Mouse (Mus musculus) lung, postnatal 14 days (tissue): ENCODE data around the gene Aup1.

Source experiments
- DNase-seq: peaks from one replicate; pipeline ENCODE4 v3.0.0; 2021

The Aup1 gene

GRCm38 (mm10) chr6:83031921-83032590 lies 22.3 kb upstream of the Aup1 start:
- no peak for DNase-seq

GRCm38 (mm10) chr6:83032769-83033191 lies 21.5 kb upstream of the Aup1 start:
- peak; percentile 51 for DNase-seq

DNA sequence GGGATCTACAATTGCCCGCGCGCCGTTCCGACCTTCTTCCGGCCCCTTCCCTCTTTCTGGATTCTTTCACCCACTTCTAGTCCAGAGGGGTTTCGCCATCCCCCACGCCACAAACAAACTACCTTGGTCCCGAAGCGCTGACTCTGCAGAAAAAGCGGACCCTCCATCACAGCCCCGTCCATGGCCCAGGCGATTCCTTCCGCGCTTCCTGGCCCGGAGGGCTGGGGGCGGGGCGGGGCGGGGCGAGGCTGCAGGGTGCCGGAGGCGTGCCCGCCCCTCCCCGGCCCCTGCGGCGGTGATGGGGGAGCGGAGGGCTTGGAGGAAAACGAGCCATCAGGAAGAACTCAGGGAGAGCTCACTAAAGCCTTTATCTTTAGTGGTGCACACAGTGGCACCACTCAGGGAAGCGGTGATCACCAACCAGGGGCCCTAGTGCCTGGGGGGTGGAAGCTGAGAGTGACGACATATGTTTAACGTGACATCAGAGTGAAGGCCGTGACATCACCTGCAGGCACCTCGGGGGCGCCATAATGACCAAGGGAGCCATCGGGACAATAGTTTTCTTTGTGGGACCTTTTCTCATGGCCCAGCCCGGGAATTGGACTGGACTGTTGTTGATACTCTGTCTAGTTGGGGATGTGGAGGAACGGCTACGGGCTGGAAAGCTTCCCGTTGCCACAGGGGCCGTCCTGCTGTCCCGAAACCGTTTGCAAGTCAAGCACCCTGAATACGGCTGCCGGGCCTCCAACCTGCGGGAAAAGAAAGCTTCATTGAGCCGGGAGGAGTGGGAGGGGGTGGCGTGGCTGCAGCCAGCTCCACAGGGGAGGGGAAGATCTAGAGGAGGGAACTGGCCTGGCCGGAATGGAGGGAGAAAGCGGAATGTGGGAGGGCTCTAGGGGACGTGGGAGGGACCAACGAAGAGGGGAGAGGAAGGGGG lies 20.8 kb upstream of the Aup1 start, which contains the start of the genes Dok1 and Loxl3:
Gene Dok1 (minus strand): TSS at position 223 of the 937 bp plus-strand sequence.
Gene Loxl3 (plus strand): TSS at position 925 of the 937 bp plus-strand sequence.
- peak; percentile 76 for DNase-seq

DNA sequence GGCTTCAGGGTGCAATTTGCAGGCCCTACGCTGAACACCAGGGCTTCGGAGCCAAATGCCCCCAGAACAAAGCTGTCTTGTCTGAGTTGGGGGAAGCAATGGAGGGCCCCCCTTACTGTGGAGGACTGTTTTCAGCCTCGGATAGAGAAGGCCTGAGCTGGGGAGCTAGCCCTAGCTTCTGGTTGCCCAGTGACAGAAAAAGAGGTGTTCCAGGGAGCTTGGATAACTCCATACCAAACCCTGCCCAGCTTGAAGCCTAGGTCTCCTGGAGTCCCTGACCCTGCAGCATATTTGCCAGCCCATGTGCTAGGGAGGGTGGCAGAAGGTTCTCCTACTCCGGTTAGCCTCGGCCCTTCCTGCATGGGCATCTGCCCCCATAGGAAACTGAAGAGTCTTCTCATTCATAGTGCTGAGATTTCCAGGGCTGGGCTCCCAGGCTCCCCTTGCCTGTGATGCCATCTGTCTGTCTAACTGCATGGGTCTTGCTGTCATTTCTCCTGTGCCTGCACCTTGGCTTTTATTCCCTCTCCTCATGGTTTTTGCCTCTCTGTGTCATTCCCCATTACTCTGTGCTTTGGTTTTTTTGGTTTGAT lies 19.8 kb upstream of the Aup1 start:
- DNase-seq: no peak

DNA sequence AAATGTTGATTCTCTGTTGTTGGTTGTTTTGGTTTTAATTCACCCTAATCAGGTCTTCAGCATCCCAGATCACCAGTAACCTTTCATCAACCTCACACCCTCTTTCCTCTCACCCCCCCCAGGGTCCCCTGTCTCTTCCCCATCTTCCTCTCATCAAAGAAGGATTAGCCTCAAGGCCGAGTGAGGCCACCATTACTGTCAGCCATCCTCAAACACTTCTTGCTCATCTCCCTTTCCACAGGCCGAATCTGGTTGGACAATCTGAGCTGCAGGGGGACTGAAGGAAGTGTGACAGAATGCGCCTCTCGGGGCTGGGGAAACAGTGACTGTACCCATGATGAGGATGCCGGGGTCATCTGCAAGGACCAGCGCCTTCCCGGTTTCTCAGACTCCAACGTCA lies 17.1 kb upstream of the Aup1 start:
- DNase-seq: no peak

DNA sequence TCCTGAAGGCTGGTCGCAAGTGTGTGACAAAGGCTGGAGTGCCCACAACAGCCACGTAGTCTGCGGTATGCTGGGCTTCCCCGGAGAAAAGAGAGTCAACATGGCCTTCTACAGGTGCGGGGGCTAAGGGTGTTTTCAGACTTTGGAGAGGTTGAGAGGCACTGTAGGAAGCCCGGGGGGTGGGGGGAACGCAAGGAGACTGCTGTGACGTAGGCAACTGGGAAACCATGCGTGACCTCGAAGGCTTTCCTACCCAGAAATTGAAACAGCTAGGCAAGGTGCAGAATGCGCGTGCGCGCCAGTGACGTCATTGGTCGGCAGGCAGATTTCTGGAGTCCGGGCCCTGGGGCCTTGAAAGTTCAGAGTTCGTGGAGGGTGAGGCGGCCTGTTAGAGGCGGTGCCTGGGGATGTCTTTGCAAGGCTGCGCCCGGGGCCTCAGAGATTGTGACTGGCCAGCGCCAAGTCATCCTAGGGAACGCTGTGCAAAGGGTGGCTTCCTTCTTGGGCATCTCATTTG lies 15.8 kb upstream of the Aup1 start:
- DNase-seq: peak; percentile 96

DNA sequence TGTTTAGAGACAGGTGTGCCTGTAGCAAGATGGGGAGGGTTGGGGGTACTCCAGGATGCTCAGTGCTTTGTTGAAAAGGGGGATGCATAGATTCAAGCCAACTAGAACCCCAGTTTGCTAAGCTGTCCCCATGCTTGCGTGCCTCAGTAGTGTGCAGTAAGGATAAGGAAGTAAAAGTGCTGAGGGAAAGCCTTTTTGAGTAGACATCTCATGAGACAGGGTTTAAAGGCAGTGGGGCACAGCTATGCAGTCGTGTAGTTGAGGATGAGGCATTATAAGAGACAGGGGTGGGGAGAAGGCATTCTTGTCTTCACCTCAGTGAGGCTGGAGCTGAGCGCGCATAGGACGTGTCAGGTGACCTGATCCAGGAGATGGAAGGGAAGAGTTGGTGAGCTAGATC lies 13.7 kb upstream of the Aup1 start:
- no peak for DNase-seq

DNA sequence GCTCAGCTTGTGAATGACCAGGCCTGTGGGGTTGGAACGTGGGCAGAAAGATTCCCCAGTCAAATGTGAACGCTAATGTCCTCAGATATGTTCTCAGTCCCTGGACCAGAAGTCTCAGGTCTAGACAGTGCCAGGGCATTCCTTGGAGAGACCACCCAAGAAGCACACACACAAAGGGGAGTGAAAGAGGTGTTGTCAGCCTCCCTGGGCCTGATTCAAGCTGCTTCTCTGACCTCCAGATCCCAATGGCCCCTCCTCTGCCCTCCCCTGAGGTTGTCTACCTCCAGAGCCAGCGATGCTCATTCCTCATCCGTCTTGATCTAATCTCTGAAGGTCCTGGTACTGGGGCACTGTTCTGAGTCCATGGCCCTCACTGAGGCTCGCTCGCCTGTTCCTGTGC lies 10.8 kb upstream of the Aup1 start:
- no peak for DNase-seq

- no peak for DNase-seq
These were observed 10.3 kb upstream of the Aup1 start for GRCm38 (mm10) chr6:83043993-83044392.

- DNase-seq: no peak
These were observed 9.6 kb upstream of the Aup1 start for GRCm38 (mm10) chr6:83044742-83045141.

DNA sequence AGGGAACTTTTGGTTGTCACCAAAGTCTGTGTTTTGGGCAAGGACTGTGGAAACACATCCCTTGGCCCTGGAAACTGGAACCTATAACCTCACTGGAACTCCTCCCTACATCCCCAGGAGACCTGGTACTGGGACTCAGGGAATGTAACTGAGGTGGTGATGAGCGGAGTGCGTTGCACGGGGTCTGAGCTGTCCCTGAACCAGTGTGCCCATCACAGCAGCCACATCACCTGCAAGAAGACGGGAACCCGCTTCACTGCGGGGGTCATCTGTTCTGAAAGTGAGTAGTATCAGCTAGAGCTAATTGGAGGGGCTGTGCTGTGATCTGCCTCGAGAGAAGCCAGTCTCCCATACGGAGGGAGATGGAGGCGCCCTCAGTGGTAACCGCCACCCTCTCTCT lies 5.0 kb upstream of the Aup1 start:
- no peak for DNase-seq

DNA sequence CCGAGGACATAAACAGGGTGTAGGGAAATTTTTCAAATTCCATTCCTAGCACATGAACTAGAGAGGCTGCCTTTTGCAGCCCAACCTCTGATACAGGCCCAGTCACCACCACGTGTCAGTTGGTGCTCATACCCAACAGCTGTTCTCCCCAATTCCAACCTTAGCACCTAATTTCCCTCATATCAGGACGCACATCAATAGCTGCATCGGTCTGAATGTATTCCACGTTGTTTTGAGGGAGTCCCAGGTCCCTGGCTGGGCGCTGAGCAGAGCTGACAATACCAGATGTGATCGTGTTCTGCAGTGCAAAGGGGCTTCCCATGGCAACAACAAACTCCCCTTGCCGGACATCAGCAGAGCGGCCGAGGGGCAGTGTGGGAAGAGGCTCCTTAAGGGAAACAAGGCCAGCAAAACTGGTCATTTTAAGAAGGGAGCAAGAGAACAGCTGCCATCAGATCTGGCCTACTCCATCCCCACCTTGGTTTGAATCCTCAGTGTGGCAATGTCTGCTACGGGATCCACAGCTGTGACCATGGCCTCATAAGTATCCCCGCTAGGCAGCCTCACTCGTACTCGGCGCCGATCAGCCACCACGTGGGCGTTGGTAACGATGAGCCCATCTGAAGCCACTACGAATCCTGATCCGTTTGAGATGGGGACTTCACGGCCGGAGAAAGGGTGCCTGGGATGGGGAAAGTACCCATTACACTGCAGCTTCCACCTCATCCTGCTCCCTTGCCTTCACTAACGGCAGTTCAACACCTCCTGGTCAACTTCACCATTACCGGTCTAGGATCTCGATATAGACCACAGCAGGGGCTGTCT lies 973 bp upstream of the Aup1 start:
- peak; percentile 27 for DNase-seq

DNA sequence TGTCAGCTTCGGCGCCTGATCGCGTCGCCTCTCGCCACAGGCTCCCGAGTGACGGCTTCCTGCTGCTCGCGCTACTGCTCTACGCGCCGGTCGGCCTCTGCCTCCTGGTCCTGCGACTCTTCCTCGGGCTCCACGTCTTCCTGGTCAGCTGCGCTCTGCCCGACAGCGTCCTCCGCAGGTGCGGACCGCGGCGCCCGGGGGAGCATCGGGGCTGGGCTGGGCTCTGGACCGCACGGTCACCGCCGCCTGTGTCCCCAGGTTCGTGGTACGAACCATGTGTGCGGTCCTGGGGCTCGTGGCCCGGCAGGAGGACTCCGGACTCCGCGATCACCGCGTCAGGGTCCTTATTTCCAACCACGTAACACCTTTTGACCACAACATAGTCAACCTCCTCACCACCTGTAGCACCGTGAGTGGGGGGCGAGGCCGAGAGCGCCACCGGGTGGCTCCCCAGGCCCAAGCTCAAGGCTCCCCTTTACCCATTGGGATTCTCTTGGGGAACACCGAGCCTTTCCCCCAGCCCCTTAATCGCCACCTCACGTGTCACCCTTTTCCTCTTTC lies 630 bp downstream of the Aup1 start, which contains the start of gene Htra2:
Gene Htra2 (minus strand): TSS at position 403 of the 561 bp plus-strand sequence.
- peak; percentile 43 for DNase-seq

DNA sequence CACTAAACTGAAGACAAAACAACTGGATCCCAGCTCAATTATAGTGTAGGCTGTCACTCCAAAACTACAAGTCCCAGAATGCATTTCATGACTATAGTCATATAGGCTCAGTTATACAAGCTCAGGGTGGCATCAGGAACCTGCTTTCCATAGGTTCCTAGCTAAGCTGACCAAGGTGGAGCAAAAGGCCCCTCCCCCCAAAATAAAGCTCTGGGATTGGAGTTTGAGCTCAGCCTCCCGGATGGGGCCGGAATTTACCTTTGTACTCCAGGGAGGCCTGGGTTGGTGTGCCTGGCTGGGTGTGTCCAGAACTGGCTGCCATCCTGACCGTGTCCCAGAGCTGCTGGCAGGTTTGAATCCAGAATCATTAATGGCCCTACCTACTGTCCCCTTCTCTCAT lies 3.5 kb downstream of the Aup1 start, which contains the start of gene Dqx1:
Gene Dqx1 (plus strand): TSS at position 55 of the 400 bp plus-strand sequence.
- no peak for DNase-seq

- DNase-seq: no peak
These were observed 4.4 kb downstream of the Aup1 start for GRCm38 (mm10) chr6:83058725-83059124.

DNA sequence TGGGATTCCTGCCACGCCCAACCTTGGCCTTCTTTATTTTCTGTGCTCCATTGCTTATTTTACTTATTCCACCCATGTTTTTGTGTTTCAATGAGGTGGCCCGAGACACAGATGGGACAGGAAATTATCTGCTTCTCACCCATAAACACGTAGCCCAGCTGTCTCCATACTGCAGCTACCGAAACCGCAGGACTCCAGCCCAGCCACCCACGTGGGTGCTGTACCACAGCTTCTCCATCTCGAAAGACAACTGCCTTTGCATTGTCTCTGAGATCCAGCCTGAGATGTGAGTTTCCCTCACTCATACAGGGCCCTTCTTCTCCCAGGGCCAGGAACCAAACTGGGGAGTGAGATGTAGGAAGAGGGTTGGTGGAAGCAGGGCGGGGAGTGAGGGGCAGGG lies 11.7 kb downstream of the Aup1 start:
- DNase-seq: no peak

DNA sequence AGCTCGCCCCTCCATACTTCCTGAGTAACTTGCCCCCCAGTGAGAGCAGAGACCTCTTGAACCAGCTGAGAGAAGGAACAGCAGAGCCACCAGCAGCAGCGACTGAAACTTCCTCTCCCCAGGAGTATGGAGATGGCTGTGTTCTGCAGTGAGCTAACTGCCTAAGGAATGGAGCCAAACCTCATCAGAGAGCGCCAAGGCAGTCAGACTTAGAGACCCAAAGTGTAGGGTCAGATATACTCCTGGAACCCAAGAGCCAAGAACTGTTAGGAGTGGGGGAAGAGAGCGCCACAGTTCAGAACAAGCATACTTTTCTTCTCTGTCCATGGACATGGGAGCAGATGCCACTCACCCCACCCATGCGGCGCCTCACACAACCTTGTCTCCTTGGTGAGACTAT lies 12.1 kb downstream of the Aup1 start:
- no peak for DNase-seq

DNA sequence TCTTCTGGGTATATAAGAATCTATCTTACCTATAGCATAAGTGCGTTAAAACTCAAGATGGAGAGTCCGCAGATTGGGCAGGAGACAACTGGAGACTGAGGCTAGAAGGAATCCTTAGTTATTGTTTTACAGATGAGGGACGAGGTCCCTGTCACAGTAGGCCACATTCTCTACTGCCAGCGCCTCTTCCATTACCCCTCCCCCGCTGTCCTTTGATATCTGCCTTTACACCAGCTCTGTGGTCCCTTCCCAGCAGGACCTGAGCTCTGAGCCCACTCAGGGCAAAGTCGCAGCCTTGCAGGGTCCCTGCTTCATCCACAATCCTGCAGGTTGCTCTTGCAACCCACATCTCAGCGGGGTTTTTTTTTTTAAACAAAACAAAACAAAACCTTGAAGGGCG lies 13.9 kb downstream of the Aup1 start:
- DNase-seq: no peak

- no peak for DNase-seq
These were observed 14.6 kb downstream of the Aup1 start for GRCm38 (mm10) chr6:83068706-83069487.

GRCm38 (mm10) chr6:83069488-83070246 lies 15.3 kb downstream of the Aup1 start:
- no peak for DNase-seq

DNA sequence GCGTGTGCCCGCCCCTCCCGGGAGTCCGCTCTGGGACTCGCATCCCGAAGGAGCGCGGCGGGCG lies 15.8 kb downstream of the Aup1 start, which contains the start of gene Tlx2:
Gene Tlx2 (minus strand): TSS at position 47 of the 64 bp plus-strand sequence.
- DNase-seq: no peak
